Mouse (Mus musculus): ENCODE data around the gene Esr1. TPM values are rescaled to one million over a fixed set of nuclear protein-coding genes. Genes with fewer than 3 reads are reported as not detected.

Gene Esr1
- total RNA-seq, 2 experiments from 2014 or later: 3.2 to 3.9 TPM

DNA sequence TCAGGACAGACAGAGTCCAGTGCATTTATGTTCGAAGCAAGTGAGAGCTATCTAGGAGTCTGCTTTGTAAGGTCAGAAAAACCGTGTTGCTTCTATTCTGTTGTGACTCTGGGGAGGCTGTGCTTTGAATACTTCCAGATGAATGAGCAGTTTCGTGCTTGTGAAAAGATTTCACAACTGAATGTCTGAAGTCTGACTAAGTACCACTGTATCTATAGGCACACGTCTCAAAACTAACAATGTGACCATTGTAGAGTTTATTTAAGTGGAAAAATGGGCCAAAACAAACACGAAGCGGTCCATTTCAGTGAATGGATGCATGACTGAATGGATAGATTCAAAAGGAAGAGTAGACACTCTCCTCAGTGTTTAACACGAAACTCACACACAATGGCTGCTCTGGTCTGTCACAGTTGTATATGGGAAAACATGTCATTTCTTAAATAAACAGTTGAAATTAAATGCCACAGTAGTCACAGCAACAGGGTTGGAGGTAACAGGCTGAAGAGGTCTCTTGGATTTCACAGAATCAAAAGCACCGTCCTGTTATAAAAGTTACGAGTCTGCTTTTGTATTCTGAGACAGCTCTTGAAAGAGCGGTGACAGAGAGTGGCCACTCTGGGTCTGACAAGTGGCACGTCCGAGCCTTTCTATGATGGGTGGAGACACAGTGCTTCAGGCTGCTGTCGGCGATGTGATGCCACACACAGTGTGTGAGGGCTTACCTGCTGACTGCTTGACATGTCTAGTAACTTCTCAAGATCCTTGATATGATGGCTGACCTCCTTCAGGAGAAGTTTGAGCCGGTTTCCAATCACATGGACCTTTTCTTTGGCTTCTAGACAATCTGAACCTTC is 421.0 kb downstream of the Esr1 start:
- intact Hi-C loops (cut with DNase I): no loop called here
- no peak for DNase-seq (ENCODE audit: low spot score in 2 of 2)

DNA sequence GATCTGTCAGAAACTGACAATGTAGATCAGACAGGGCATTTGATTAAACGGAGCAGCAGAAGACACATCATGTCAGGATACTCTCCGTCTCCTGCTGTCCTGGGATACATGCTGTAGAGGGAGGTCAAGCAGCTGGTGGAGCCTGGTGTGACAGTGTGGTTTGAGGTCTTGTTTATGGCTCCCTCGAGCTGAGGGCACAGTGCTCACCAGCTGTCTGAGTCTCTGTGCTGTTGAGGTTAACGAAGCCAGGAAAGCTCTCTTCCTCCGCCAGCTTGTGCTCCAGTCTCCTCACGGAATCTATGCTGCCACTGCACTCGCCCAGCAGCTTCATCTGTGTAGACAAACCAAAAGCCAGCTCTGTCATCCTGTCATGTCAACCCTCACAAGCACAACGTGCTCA is 429.9 kb downstream of the Esr1 start:
- DNase-seq (ENCODE audit: low spot score in 2 of 2): no peak
- intact Hi-C loops (cut with DNase I): no loop called here

DNA sequence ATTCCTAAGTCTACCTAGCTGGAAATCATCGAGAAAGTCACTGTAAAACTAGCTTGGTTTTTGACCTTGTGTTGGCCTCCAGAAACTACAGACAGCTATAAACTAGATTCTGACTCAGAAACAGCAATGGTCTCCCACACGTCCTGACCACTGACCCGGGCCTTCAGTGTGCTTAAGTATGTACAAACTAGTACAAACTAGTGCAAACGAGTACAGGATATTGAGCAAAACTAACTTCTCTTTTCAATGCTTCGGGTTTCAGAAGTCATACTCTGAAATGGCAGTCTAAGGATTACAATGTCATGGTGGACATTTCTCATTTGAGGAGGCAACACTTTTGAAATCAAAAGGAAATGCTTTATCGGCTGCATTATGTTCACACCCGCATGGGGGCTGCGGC is 433.1 kb downstream of the Esr1 start:
- intact Hi-C loops (cut with DNase I): no loop called here

DNA sequence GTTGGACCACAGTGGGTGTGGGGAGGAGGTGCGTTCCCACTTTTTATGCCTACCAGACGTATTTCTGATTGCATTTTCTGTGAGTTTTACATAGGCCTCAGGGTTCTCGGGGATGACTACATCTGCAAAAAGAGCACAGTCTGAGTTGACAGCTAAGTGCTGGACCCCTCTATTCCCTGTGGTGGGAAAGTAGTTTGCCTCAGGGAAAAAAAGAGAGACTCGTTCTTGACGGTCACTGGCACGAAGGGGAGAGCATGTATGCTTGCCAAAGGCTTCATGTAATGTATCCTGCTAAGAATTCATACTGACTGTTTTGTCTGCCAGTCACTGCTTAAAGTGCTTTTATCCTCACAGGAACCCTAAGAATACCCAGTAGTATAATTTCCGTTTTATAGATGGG is 433.8 kb downstream of the Esr1 start:
- intact Hi-C loops (cut with DNase I): no loop called here
- DNase-seq (ENCODE audit: low spot score in 2 of 2): no peak

More for the DNA sequence above, 433.1 kb downstream of the Esr1 start:
- no peak for DNase-seq (ENCODE audit: low spot score in 2 of 2)

DNA sequence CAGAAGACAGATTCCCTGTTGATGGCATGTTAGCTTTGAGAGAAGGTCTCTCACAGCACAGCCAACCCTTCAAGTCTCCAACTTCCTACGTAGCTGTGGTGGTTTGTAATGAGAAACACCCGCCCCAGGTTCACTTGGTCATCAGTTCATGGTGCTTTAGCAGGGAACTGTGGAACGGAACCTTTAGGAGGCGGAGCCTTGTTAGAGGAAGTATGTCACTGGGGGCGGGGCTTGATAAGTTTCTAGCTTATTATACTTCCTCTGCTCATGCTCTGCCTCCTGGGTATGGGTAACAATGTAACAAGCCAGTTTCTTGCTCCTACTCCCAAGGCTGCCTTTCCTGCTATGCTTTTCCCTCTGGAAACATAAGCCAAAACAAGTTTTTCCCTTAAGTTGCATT is 434.3 kb downstream of the Esr1 start:
- DNase-seq (ENCODE audit: low spot score in 2 of 2): no peak
- intact Hi-C loops (cut with DNase I): no loop called here

Other genes starting within 250 kb of the Esr1 start
- 10 to 100 TPM in 1 of 2 experiments, 1 to 10 TPM in 1; 9.8 to 10.5 TPM for gene Zbtb2, start 223.5 kb upstream of the Esr1 start, total RNA-seq (2021)
- 10 to 100 TPM; 36.3 to 44.6 TPM for gene Rmnd1, start 179.2 kb upstream of the Esr1 start, total RNA-seq (2021)
- 10 to 100 TPM; 19.5 to 22.0 TPM for gene Armt1, start 179.1 kb upstream of the Esr1 start, total RNA-seq (2021)
- under 1 TPM; 0.25 to 0.46 TPM for gene Ccdc170, start 129.1 kb upstream of the Esr1 start, total RNA-seq (2021)

Measured in left cerebral cortex, postnatal 25 days (tissue).